Mouse (Mus musculus): ENCODE measurements around the gene B4galt1. TPM values are rescaled to one million over a fixed set of nuclear protein-coding genes. Genes with fewer than 3 reads are reported as not detected.

B4galt1 gene
- polyA plus RNA-seq, 1 experiment from 2014 or later, result 8.6 TPM

- Histone ChIP-seq H3K36me3 (no peaks in the 10 kb centered on the region), H3K27me3 (no peaks in the 10 kb centered on the region), H3K9me3 (no peaks in the 10 kb centered on the region), H3K9ac (no peak overlapping the region), H3K4me2 (no peak overlapping the region), H3K27ac (replicated peaks) (no peak overlapping the region), H3K4me1 (replicated peaks) (no peaks in the 10 kb centered on the region), H3K4me3 (no peak overlapping the region)
- 84% methylated on average over 8 of the region's 8 CpGs for WGBS
- no peak for ATAC-seq (ENCODE audit: low FRiP score, low read depth)
Observed at GRCm38 (mm10) chr4:40823664-40824063, 30.1 kb downstream of the B4galt1 start.

DNA sequence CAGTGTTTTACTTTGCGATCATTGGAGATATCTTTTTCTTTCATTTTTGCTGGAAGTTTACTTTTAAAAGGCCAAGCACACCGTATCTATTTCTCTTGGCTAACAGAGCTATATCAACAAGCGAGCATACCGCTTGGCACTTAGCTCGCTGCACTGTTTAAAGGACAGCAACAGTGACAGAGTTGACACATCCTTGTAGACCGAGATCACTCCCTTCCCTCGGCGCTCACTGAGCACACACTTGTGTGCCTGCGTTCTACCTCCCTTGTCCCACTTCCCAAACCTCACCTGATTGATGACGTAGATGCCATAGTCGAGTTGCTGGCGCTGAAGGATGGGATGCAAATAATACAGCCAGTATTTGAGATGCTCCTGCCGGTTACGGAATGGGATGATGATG is 30.7 kb downstream of the B4galt1 start:
- no peak overlapping the region for H3K4me2 ChIP-seq
- no peak for ATAC-seq (ENCODE audit: low FRiP score, low read depth)
- H3K9me3 ChIP-seq, result no peaks in the 10 kb centered on the region

DNA sequence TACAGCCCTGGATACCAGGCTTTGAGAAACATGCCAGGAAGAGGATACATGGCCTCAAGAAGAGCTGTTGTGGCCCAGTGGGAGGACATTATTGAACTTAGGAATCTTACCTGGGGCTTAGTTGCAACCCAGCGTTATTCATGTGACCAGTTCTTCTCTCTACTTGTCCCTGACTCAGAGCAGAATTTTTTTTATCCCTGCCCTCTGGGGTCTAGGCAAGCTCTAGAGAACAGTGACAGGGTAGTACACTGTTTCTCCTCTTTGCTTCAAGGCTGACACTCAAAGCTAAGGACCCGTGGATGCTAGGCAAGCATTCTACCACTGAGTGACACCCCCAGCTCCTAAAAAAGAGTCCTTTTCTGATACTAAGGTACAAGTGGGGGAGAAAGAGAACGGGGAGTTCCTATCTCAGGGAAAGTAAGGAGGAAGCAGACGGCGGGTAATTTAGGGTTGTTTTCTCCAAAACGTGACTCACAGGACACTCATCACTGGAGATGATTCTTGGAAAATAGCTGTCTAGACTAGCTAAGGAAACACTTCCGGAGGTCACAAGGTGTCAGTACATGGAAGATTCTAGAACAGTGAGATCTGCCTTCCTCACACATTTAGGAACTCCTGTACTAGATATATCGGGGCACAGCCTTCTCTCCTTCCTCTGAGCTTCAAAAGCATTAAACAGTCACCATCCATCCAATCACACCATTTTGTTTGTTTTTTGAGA is 32.3 kb downstream of the B4galt1 start:
- 92% methylated on average over 8 of the region's 8 CpGs for WGBS
- Histone ChIP-seq H3K9ac (no peak overlapping the region), H3K36me3 (no peaks in the 10 kb centered on the region), H3K4me1 (replicated peaks) (no peaks in the 10 kb centered on the region), H3K27me3 (no peaks in the 10 kb centered on the region), H3K4me2 (no peak overlapping the region), H3K4me3 (no peak overlapping the region), H3K27ac (replicated peaks) (no peak overlapping the region), H3K9me3 (no peaks in the 10 kb centered on the region)
- no peak for ATAC-seq (ENCODE audit: low FRiP score, low read depth)

More for the DNA sequence above, 30.7 kb downstream of the B4galt1 start:
- 95% methylated on average over 14 of the region's 14 CpGs for WGBS
- Histone ChIP-seq H3K36me3 (no peaks in the 10 kb centered on the region), H3K27ac (replicated peaks) (no peak overlapping the region), H3K27me3 (no peaks in the 10 kb centered on the region), H3K4me1 (replicated peaks) (no peaks in the 10 kb centered on the region), H3K4me3 (no peak overlapping the region), H3K9ac (no peak overlapping the region)

- no peak overlapping the region for H3K4me2 ChIP-seq
- H3K4me3 ChIP-seq, result no peak overlapping the region
- no peaks in the 10 kb centered on the region for H3K4me1 ChIP-seq (replicated peaks)
- ATAC-seq (ENCODE audit: low FRiP score, low read depth), result no peak
- no peak overlapping the region for H3K9ac ChIP-seq
- no peaks in the 10 kb centered on the region for H3K36me3 ChIP-seq
- H3K9me3 ChIP-seq, result no peaks in the 10 kb centered on the region
- H3K27me3 ChIP-seq, result no peaks in the 10 kb centered on the region
- 95% methylated on average over 1 of the region's 1 CpGs for WGBS
- no peak overlapping the region for H3K27ac ChIP-seq (replicated peaks)
Observed at GRCm38 (mm10) chr4:40820903-40821302, 32.9 kb downstream of the B4galt1 start.

- H3K4me2 ChIP-seq, result no peak overlapping the region
- H3K4me1 ChIP-seq (replicated peaks), result no peaks in the 10 kb centered on the region
- H3K36me3 ChIP-seq, result no peaks in the 10 kb centered on the region
- no peaks in the 10 kb centered on the region for H3K9me3 ChIP-seq
- no peaks in the 10 kb centered on the region for H3K27me3 ChIP-seq
- WGBS, result 94% methylated on average over 4 of the region's 4 CpGs
- no peak overlapping the region for H3K9ac ChIP-seq
- no peak for ATAC-seq (ENCODE audit: low FRiP score, low read depth)
- H3K27ac ChIP-seq (replicated peaks), result no peak overlapping the region
- H3K4me3 ChIP-seq, result no peak overlapping the region
Observed at GRCm38 (mm10) chr4:40820024-40820423, 33.8 kb downstream of the B4galt1 start.

DNA sequence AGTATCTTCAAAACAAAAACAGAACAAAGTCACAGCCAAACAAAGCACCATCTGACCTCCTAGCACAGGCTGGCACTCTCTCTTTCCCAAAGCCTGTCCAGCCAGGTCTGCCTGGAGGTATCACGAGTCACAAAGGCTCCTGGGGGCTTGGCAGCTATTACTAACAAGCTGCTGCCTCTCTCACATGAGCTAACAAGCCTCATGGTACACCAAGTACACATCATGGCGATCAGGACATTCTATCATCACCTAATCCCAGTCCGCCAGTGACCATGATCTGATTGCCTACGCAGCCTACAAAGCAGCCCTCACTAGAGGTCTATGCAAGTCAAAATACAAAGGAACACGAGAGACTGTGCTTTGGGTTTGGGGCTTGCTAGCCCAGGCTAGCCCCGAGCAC is 34.7 kb downstream of the B4galt1 start:
- ATAC-seq (ENCODE audit: low FRiP score, low read depth), result no peak
- Histone ChIP-seq H3K4me3 (no peak overlapping the region), H3K9me3 (no peaks in the 10 kb centered on the region), H3K4me1 (replicated peaks) (no peaks in the 10 kb centered on the region), H3K9ac (no peak overlapping the region), H3K27ac (replicated peaks) (no peak overlapping the region), H3K27me3 (no peaks in the 10 kb centered on the region), H3K4me2 (no peak overlapping the region), H3K36me3 (no peaks in the 10 kb centered on the region)
- WGBS, result 94% methylated on average over 6 of the region's 6 CpGs

- Histone ChIP-seq H3K4me1 (replicated peaks) (no peaks in the 10 kb centered on the region), H3K27ac (replicated peaks) (no peak overlapping the region), H3K36me3 (peaks cover 2% of the 10 kb centered on the region; the same call in 1 of the 2 replicates), H3K9ac (no peak overlapping the region), H3K9me3 (no peaks in the 10 kb centered on the region), H3K27me3 (no peaks in the 10 kb centered on the region), H3K4me2 (no peak overlapping the region), H3K4me3 (no peak overlapping the region)
- WGBS, result 88% methylated on average over 6 of the region's 6 CpGs
- no peak for ATAC-seq (ENCODE audit: low FRiP score, low read depth)
Observed at GRCm38 (mm10) chr4:40818421-40818820, 35.4 kb downstream of the B4galt1 start.

- Histone ChIP-seq H3K4me2 (no peak overlapping the region), H3K9ac (no peak overlapping the region), H3K9me3 (no peaks in the 10 kb centered on the region), H3K4me1 (replicated peaks) (no peaks in the 10 kb centered on the region), H3K36me3 (peaks cover 4% of the 10 kb centered on the region; the same call in 1 of the 2 replicates), H3K27ac (replicated peaks) (no peak overlapping the region), H3K4me3 (no peak overlapping the region), H3K27me3 (no peaks in the 10 kb centered on the region)
- WGBS, result 92% methylated on average over 12 of the region's 12 CpGs
- no peak for ATAC-seq (ENCODE audit: low FRiP score, low read depth)
Observed at GRCm38 (mm10) chr4:40817936-40818335, 35.9 kb downstream of the B4galt1 start.

GRCm38 (mm10) chr4:40815775-40816372 is 37.9 kb downstream of the B4galt1 start:
- no peak overlapping the region for H3K4me2 ChIP-seq
- H3K36me3 ChIP-seq, result peaks cover 4% of the 10 kb centered on the region; the same call in 1 of the 2 replicates
- H3K4me3 ChIP-seq, result no peak overlapping the region
- no peak overlapping the region for H3K9ac ChIP-seq
- H3K27me3 ChIP-seq, result no peaks in the 10 kb centered on the region
- 51% methylated on average over 12 of the region's 12 CpGs for WGBS
- no peaks in the 10 kb centered on the region for H3K9me3 ChIP-seq
- no peak for ATAC-seq (ENCODE audit: low FRiP score, low read depth)
- no peak overlapping the region for H3K27ac ChIP-seq (replicated peaks)
- H3K4me1 ChIP-seq (replicated peaks), result no peaks in the 10 kb centered on the region

- no peak overlapping the region for H3K27ac ChIP-seq (replicated peaks)
- no peak overlapping the region for H3K4me2 ChIP-seq
- no peaks in the 10 kb centered on the region for H3K4me1 ChIP-seq (replicated peaks)
- H3K36me3 ChIP-seq, result peaks cover 4% of the 10 kb centered on the region; the same call in 1 of the 2 replicates
- no peaks in the 10 kb centered on the region for H3K9me3 ChIP-seq
- H3K27me3 ChIP-seq, result no peaks in the 10 kb centered on the region
- H3K4me3 ChIP-seq, result no peak overlapping the region
- no peak for ATAC-seq (ENCODE audit: low FRiP score, low read depth)
- WGBS, result 90% methylated on average over 3 of the region's 3 CpGs
- H3K9ac ChIP-seq, result no peak overlapping the region
Observed at GRCm38 (mm10) chr4:40815120-40815519, 38.7 kb downstream of the B4galt1 start.

GRCm38 (mm10) chr4:40814359-40814758 is 39.4 kb downstream of the B4galt1 start:
- H3K27ac ChIP-seq (replicated peaks), result no peak overlapping the region
- no peak overlapping the region for H3K9ac ChIP-seq
- peaks cover 4% of the 10 kb centered on the region; the same call in 1 of the 2 replicates for H3K36me3 ChIP-seq
- no peak overlapping the region for H3K4me2 ChIP-seq
- no peak overlapping the region for H3K4me3 ChIP-seq
- 90% methylated on average over 6 of the region's 6 CpGs for WGBS
- H3K27me3 ChIP-seq, result no peaks in the 10 kb centered on the region
- ATAC-seq (ENCODE audit: low FRiP score, low read depth), result no peak
- H3K4me1 ChIP-seq (replicated peaks), result no peaks in the 10 kb centered on the region
- no peaks in the 10 kb centered on the region for H3K9me3 ChIP-seq

DNA sequence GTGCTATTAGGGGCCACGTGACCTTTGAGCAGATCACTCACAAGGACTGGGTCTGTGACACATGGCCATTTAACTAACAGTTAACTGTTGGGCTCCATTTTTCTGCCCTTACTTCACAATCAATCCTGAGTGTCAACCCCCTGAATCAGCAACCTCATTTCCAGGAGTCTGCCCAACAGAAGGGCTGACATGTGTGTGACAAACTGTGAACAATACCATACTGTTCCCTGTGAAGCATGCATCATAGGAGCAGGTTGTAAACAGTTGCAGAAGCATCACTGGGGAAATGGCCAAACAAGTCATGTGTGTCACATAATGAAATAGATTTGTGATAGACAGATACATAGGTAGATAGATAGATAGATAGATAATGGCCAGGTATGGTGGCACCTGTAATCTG is 40.9 kb downstream of the B4galt1 start:
- no peaks in the 10 kb centered on the region for H3K4me1 ChIP-seq (replicated peaks)
- ATAC-seq (ENCODE audit: low FRiP score, low read depth), result no peak
- H3K9ac ChIP-seq, result no peak overlapping the region
- H3K4me3 ChIP-seq, result no peak overlapping the region
- H3K4me2 ChIP-seq, result no peak overlapping the region
- WGBS, result 90% methylated on average over 1 of the region's 1 CpGs
- peaks cover 4% of the 10 kb centered on the region; the same call in 1 of the 2 replicates for H3K36me3 ChIP-seq
- H3K27me3 ChIP-seq, result no peaks in the 10 kb centered on the region
- no peaks in the 10 kb centered on the region for H3K9me3 ChIP-seq
- no peak overlapping the region for H3K27ac ChIP-seq (replicated peaks)

Data from hindbrain, embryonic 15.5 days (tissue).